In the genomic region with DNA sequence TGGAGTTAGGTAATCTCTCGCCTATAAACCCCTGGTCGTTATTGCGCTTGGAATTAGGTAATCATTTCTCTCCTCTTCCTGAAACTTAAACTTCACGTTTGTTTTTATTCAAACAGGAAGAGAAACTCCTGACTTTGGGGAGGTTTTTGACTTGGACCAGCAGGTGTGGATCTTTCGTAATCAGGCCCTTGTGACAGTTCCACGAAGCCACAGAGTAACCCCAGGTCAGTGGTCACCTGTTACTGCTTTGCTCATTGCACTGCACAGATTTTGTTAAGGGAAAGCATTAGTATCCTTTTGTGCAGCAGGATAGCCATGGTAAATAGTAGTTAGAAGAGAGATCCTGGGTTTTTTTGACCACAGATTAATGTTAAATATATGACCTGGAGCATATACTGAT, we compare ENCODE assay signal across 26 mouse cellular contexts. TPM values are rescaled to one million over a fixed set of nuclear protein-coding genes. Genes with fewer than 3 reads are reported as not detected.
"Had no signal": no experiment of that assay in that cellular context is flagged by ENCODE, and none has a peak within 500 bp of the region (broad histone marks: within the 10 kb centered on the region; RNA-seq: fewer than 3 reads in every experiment).

No protein-coding gene starts in this region.

- H3K4me2 ChIP-seq: intestine, embryonic 15.5 days; limb, embryonic 12.5 days; limb, embryonic 15.5 days; liver, embryonic 15.5 days; midbrain, embryonic 12.5 days; midbrain, embryonic 15.5 days; neural tube, embryonic 12.5 days; neural tube, embryonic 15.5 days had no signal

- H3K9ac ChIP-seq: intestine, embryonic 15.5 days; limb, embryonic 12.5 days; limb, embryonic 15.5 days; liver, embryonic 15.5 days; midbrain, embryonic 12.5 days; midbrain, embryonic 15.5 days; neural tube, embryonic 12.5 days; neural tube, embryonic 15.5 days had no signal

- ATAC-seq: intestine, embryonic 15.5 days; midbrain, embryonic 15.5 days had no signal

- DNase-seq: kidney, adult 11 months; kidney, postnatal 14 days; left cerebral cortex, postnatal 4 days; lung, postnatal 14 days; right cerebral cortex, adult 18-20 months; right cerebral cortex, postnatal 14 days; right cerebral cortex, postnatal 4 days; thymus, adult 2 months; thymus, postnatal 14 days; thymus, postnatal 4 days had no signal

- H3K4me3 ChIP-seq: intestine, embryonic 15.5 days; limb, embryonic 12.5 days; limb, embryonic 15.5 days; liver, embryonic 15.5 days; midbrain, embryonic 12.5 days; midbrain, embryonic 15.5 days; neural tube, embryonic 12.5 days; neural tube, embryonic 15.5 days had no signal

- H3K36me3 ChIP-seq: intestine, embryonic 15.5 days; limb, embryonic 12.5 days; limb, embryonic 15.5 days; liver, embryonic 15.5 days; midbrain, embryonic 12.5 days; midbrain, embryonic 15.5 days; neural tube, embryonic 12.5 days; neural tube, embryonic 15.5 days had no signal

- H3K27me3 ChIP-seq: intestine, embryonic 15.5 days; limb, embryonic 12.5 days; limb, embryonic 15.5 days; liver, embryonic 15.5 days; midbrain, embryonic 12.5 days; midbrain, embryonic 15.5 days; neural tube, embryonic 12.5 days; neural tube, embryonic 15.5 days had no signal

- H3K4me1 ChIP-seq: intestine, embryonic 15.5 days; limb, embryonic 12.5 days; limb, embryonic 15.5 days; liver, embryonic 15.5 days; midbrain, embryonic 12.5 days; midbrain, embryonic 15.5 days; neural tube, embryonic 12.5 days; neural tube, embryonic 15.5 days had no signal

- H3K9me3 ChIP-seq: intestine, embryonic 15.5 days; limb, embryonic 12.5 days; limb, embryonic 15.5 days; liver, embryonic 15.5 days; midbrain, embryonic 12.5 days; midbrain, embryonic 15.5 days; neural tube, embryonic 12.5 days; neural tube, embryonic 15.5 days had no signal

- H3K27ac ChIP-seq: intestine, embryonic 15.5 days; limb, embryonic 12.5 days; limb, embryonic 15.5 days; liver, embryonic 15.5 days; midbrain, embryonic 12.5 days; midbrain, embryonic 15.5 days; neural tube, embryonic 12.5 days; neural tube, embryonic 15.5 days; stomach, postnatal 0 days had no signal

RNA-seq across cellular contexts. Expression of a gene that starts 1.3 kb away (rescaled TPM):
- total RNA-seq: layer of hippocampus, adult 18-20 months; layer of hippocampus, postnatal 14 days; left cerebral cortex, adult 8-10 months; left cerebral cortex, postnatal 14 days; left cerebral cortex, postnatal 4 days had no signal
- polyA plus RNA-seq: intestine, embryonic 15.5 days; kidney, embryonic 16.5 days; limb, embryonic 12.5 days; lung, embryonic 16.5 days; midbrain, embryonic 12.5 days; midbrain, embryonic 15.5 days; neural tube, embryonic 12.5 days; neural tube, embryonic 15.5 days; stomach, embryonic 14.5 days had no signal

RNA-seq across cellular contexts. Expression of a gene that starts 27.6 kb away (rescaled TPM):
- total RNA-seq: layer of hippocampus, adult 18-20 months; layer of hippocampus, postnatal 14 days; left cerebral cortex, adult 8-10 months; left cerebral cortex, postnatal 14 days; left cerebral cortex, postnatal 4 days had no signal
- polyA plus RNA-seq: intestine, embryonic 15.5 days; limb, embryonic 12.5 days; liver, embryonic 15.5 days; lung, embryonic 16.5 days; midbrain, embryonic 12.5 days; midbrain, embryonic 15.5 days; neural tube, embryonic 12.5 days; neural tube, embryonic 15.5 days; stomach, embryonic 14.5 days had no signal

RNA-seq across cellular contexts. Expression of a gene that starts 34.6 kb away (rescaled TPM):
- total RNA-seq: layer of hippocampus, adult 18-20 months; layer of hippocampus, postnatal 14 days; left cerebral cortex, adult 8-10 months; left cerebral cortex, postnatal 14 days; left cerebral cortex, postnatal 4 days had no signal
- polyA plus RNA-seq: intestine, embryonic 15.5 days; kidney, embryonic 16.5 days; limb, embryonic 12.5 days; liver, embryonic 15.5 days; lung, embryonic 16.5 days; midbrain, embryonic 12.5 days; midbrain, embryonic 15.5 days; neural tube, embryonic 12.5 days; neural tube, embryonic 15.5 days; stomach, embryonic 14.5 days; thymus, adult 2 months had no signal
